11 mouse cellular contexts compared by ENCODE assay signal in the genomic region with DNA sequence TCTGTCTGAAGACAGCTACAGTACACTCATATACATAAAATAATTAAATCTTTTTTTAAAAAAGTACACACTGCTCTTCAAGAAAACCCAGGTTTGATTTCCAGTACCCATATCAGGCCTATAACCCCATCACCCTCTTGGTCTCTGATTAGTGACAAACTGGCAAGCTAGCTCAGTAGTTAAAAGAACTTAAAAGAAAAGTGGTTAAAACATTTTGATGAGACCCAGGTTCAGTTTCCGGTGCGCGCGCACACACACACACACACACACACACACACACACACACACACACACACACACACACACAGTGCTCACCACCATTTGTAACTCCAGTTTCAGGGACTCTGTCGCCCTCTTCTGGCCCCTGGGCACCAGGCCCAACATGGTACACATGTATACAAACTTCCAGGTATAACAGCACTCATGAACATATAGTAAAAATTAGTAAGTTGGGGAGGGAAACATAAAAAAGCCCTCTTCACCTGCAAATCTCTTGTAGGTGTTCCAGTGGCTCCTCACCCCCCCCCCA. TPM values are rescaled to one million over a fixed set of nuclear protein-coding genes. Genes with fewer than 3 reads are reported as not detected.
A peak's percentile ranks its signal among the peaks of the same experiment; 100 is the strongest.
DNase-seq lines count a peak whose midpoint lies in the region; ATAC-seq and TF ChIP-seq lines count a peak whose summit lies in the region.
"Had no signal": no experiment of that assay in that cellular context is flagged by ENCODE, and none has a peak within 500 bp of the region (broad histone marks: within the 10 kb centered on the region; RNA-seq: fewer than 3 reads in every experiment).

No protein-coding gene starts in this region.

- no peak overlapping the region for H3K4me3 ChIP-seq in heart, adult 2 months
- H3K4me3 ChIP-seq in neural tube, embryonic 11.5 days (ENCODE audit: low read depth, low read length): no peak overlapping the region
- H3K4me3 ChIP-seq: embryonic facial prominence, embryonic 15.5 days; hindbrain, embryonic 13.5 days had no signal

- no peak for TF ChIP-seq POLR2A in heart, adult 2 months (IDR thresholded peaks at IDR 0.05; ENCODE audit: insufficient read depth, low read depth, low read length)

- no peak overlapping the region for H3K9ac ChIP-seq in heart, adult 2 months (ENCODE audit: low read depth, low read length)
- H3K9ac ChIP-seq in neural tube, embryonic 11.5 days (ENCODE audit: low read length): no peak overlapping the region
- H3K9ac ChIP-seq: embryonic facial prominence, embryonic 15.5 days; hindbrain, embryonic 13.5 days had no signal

- no peaks in the 10 kb centered on the region for H3K36me3 ChIP-seq in heart, adult 2 months (ENCODE audit: control insufficient read depth, insufficient read depth, low read length)
- peaks cover 2% of the 10 kb centered on the region; the same call in 1 of the 2 replicates for H3K36me3 ChIP-seq in neural tube, embryonic 11.5 days (ENCODE audit: control insufficient read depth, insufficient read depth, low read length)

- H3K27ac ChIP-seq in heart, adult 2 months: no peak overlapping the region
- no peak overlapping the region for H3K27ac ChIP-seq in neural tube, embryonic 11.5 days (ENCODE audit: low read depth, low read length)
- H3K27ac ChIP-seq: embryonic facial prominence, embryonic 15.5 days; hindbrain, embryonic 13.5 days had no signal

- H3K9me3 ChIP-seq in neural tube, embryonic 11.5 days (ENCODE audit: control insufficient read depth, low read length): peaks cover 3% of the 10 kb centered on the region; the same call in 1 of the 2 replicates
- H3K9me3 ChIP-seq: embryonic facial prominence, embryonic 15.5 days had no signal

- 76% methylated on average over 5 of the region's 5 CpGs for WGBS in heart, adult 2 months
- WGBS in neural tube, embryonic 11.5 days: 83% methylated on average over 5 of the region's 5 CpGs

- H3K4me2 ChIP-seq in neural tube, embryonic 11.5 days (ENCODE audit: low read depth): no peak overlapping the region
- H3K4me2 ChIP-seq: embryonic facial prominence, embryonic 15.5 days; hindbrain, embryonic 13.5 days had no signal

- intact Hi-C loops in heart, adult 2 months (cut with DNase I): loop anchor here (2.0 to 5.0 kb wide), 2 partner anchors 33 to 239 kb away; no protein-coding TSS in a partner anchor
- intact Hi-C loops in heart, postnatal 25 days (cut with DNase I): loop anchor here (2.0 to 5.0 kb wide), 2 partner anchors 33 to 239 kb away; no protein-coding TSS in a partner anchor

- H3K4me1 ChIP-seq in heart, adult 2 months (ENCODE audit: control insufficient read depth, insufficient read depth, low read length): no peaks in the 10 kb centered on the region
- peaks cover 5% of the 10 kb centered on the region for H3K4me1 ChIP-seq in neural tube, embryonic 11.5 days (ENCODE audit: control insufficient read depth, insufficient read depth, low read length)

- TF ChIP-seq CTCF in heart, adult 2 months (IDR thresholded peaks at IDR 0.05): peak; percentile 48

- TF ChIP-seq EP300 in heart, adult 2 months (IDR thresholded peaks at IDR 0.05; ENCODE audit: insufficient read depth, low read depth, low read length): no peak

- ATAC-seq in neural tube, embryonic 11.5 days (ENCODE audit: insufficient read depth, low FRiP score, low TSS enrichment): no peak
- ATAC-seq in granulocyte monocyte progenitor cell, adult 5-6 weeks (replicated peaks; ENCODE audit: poor library complexity, severe bottlenecking): 0 out of 2 replicates have a peak, but pooled peaks have one; percentile 15

- no peaks in the 10 kb centered on the region for H3K27me3 ChIP-seq in heart, adult 2 months (ENCODE audit: control insufficient read depth, insufficient read depth, low read length)
- H3K27me3 ChIP-seq in neural tube, embryonic 11.5 days (ENCODE audit: control insufficient read depth, insufficient read depth, low read length): no peaks in the 10 kb centered on the region
- H3K27me3 ChIP-seq: embryonic facial prominence, embryonic 15.5 days; hindbrain, embryonic 13.5 days had no signal

- no peak for DNase-seq in heart, adult 2 months
- no peak for DNase-seq in heart, postnatal 25 days (ENCODE audit: low spot score)
- peak; percentile 30 for DNase-seq in neural tube, embryonic 11.5 days (ENCODE audit: low spot score)
- no peak for DNase-seq in neural tube, embryonic 10.5 days (ENCODE audit: extremely low spot score, low spot score)
- peak; percentile 65 for DNase-seq in thymus, postnatal 14 days
- DNase-seq in layer of hippocampus, adult 8-10 months (ENCODE audit: low spot score in 2 of 2): no peak
- no peak for DNase-seq in heart, adult 11 months
- DNase-seq: right cerebral cortex, postnatal 4 days had no signal

- H3K79me2 ChIP-seq in heart, adult 2 months (replicated peaks; ENCODE audit: control insufficient read depth, insufficient read depth, low read length): no peaks in the 10 kb centered on the region; the same call in 1 of the 2 replicates

RNA-seq across cellular contexts. Expression of a gene that starts 4.7 kb away (rescaled TPM):
- total RNA-seq in heart, adult 2 months (2021): under 1 TPM in 1 of 2 experiments, not detected in 1; 0.16 TPM
- polyA plus RNA-seq in heart, adult 2 months (2012; rRNA removed): 0.20 and 0.25 TPM in 2 replicates
- not detected for total RNA-seq in heart, postnatal 25 days (2021)
- polyA plus RNA-seq in neural tube, embryonic 11.5 days (2014; fragmentation: Nextera tagmentation; extraction: Ambion mirVana): 2.1 and 2.2 TPM in 2 replicates
- total RNA-seq in granulocyte monocyte progenitor cell, adult 5-6 weeks (2014; fragmentation: Nextera tagmentation): not detected in 2 replicates
- 0.52 and 0.77 TPM in 2 replicates for total RNA-seq in granulocyte monocyte progenitor cell, adult 5-6 weeks (2017)
- 10 to 100 TPM in 2 of 4 experiments, 1 to 10 TPM in 2; 5.1 to 11.7 (median 8.2) TPM for total RNA-seq in layer of hippocampus, adult 8-10 months (2022)

RNA-seq across cellular contexts. Expression of a gene that starts 10.4 kb away (rescaled TPM):
- 10 to 100 TPM; 68.3 to 97.4 TPM for total RNA-seq in heart, adult 2 months (2021)
- 25.4 and 29.8 TPM in 2 replicates for polyA plus RNA-seq in heart, adult 2 months (2012; rRNA removed)
- 10 to 100 TPM; 74.3 to 84.4 TPM for total RNA-seq in heart, postnatal 25 days (2021)
- polyA plus RNA-seq in neural tube, embryonic 11.5 days (2014; fragmentation: Nextera tagmentation; extraction: Ambion mirVana): 61.2 and 68.0 TPM in 2 replicates
- 35.6 and 62.6 TPM in 2 replicates for total RNA-seq in granulocyte monocyte progenitor cell, adult 5-6 weeks (2014; fragmentation: Nextera tagmentation)
- 15.2 and 28.0 TPM in 2 replicates for total RNA-seq in granulocyte monocyte progenitor cell, adult 5-6 weeks (2017)
- 100 to 1,000 TPM in 3 of 4 experiments, 10 to 100 TPM in 1; 97.7 to 171 (median 130) TPM for total RNA-seq in layer of hippocampus, adult 8-10 months (2022)

RNA-seq across cellular contexts. Expression of a gene that starts 10.4 kb away (rescaled TPM):
- 10 to 100 TPM; 25.9 to 32.7 TPM for total RNA-seq in heart, adult 2 months (2021)
- polyA plus RNA-seq in heart, adult 2 months (2012; rRNA removed): 40.1 and 41.3 TPM in 2 replicates
- total RNA-seq in heart, postnatal 25 days (2021): 10 to 100 TPM; 26.1 to 29.9 TPM
- polyA plus RNA-seq in neural tube, embryonic 11.5 days (2014; fragmentation: Nextera tagmentation; extraction: Ambion mirVana): 30.7 and 34.0 TPM in 2 replicates
- 28.1 and 30.3 TPM in 2 replicates for total RNA-seq in granulocyte monocyte progenitor cell, adult 5-6 weeks (2014; fragmentation: Nextera tagmentation)
- 24.6 and 33.8 TPM in 2 replicates for total RNA-seq in granulocyte monocyte progenitor cell, adult 5-6 weeks (2017)
- total RNA-seq in layer of hippocampus, adult 8-10 months (2022): 10 to 100 TPM; 40.1 to 54.1 (median 45.6) TPM

RNA-seq across cellular contexts. Expression of a gene that starts 14.0 kb away (rescaled TPM):
- total RNA-seq in heart, adult 2 months (2021): under 1 TPM; 0.13 to 0.23 TPM
- polyA plus RNA-seq in heart, adult 2 months (2012; rRNA removed): 0.21 and 0.29 TPM in 2 replicates
- under 1 TPM; 0.21 to 0.42 TPM for total RNA-seq in heart, postnatal 25 days (2021)
- polyA plus RNA-seq in neural tube, embryonic 11.5 days (2014; fragmentation: Nextera tagmentation; extraction: Ambion mirVana): 1.1 and 1.7 TPM in 2 replicates
- 1.5 and 2.4 TPM in 2 replicates for total RNA-seq in granulocyte monocyte progenitor cell, adult 5-6 weeks (2014; fragmentation: Nextera tagmentation)
- 0.99 and 1.6 TPM in 2 replicates for total RNA-seq in granulocyte monocyte progenitor cell, adult 5-6 weeks (2017)
- 1 to 10 TPM; 5.6 to 7.6 (median 6.5) TPM for total RNA-seq in layer of hippocampus, adult 8-10 months (2022)

RNA-seq across cellular contexts. Expression of a gene that starts 26.9 kb away (rescaled TPM):
- total RNA-seq in heart, adult 2 months (2021): 10 to 100 TPM; 20.8 to 22.9 TPM
- polyA plus RNA-seq in heart, adult 2 months (2012; rRNA removed): 28.8 and 33.0 TPM in 2 replicates
- total RNA-seq in heart, postnatal 25 days (2021): 10 to 100 TPM; 21.9 to 22.2 TPM
- 50.4 and 57.6 TPM in 2 replicates for polyA plus RNA-seq in neural tube, embryonic 11.5 days (2014; fragmentation: Nextera tagmentation; extraction: Ambion mirVana)
- 16.4 and 17.1 TPM in 2 replicates for total RNA-seq in granulocyte monocyte progenitor cell, adult 5-6 weeks (2014; fragmentation: Nextera tagmentation)
- 12.9 and 16.8 TPM in 2 replicates for total RNA-seq in granulocyte monocyte progenitor cell, adult 5-6 weeks (2017)
- 10 to 100 TPM; 35.7 to 41.2 (median 38.2) TPM for total RNA-seq in layer of hippocampus, adult 8-10 months (2022)

Comparison
In these comparisons a context has a peak if more than half of its experiments do, and no peak if none do; other contexts are left out.
1. DNase-seq: peak in neural tube, embryonic 11.5 days (single experiment) and thymus, postnatal 14 days (single experiment); none in heart, adult 2 months (0 of 2), heart, postnatal 25 days (single experiment), neural tube, embryonic 10.5 days (single experiment), layer of hippocampus, adult 8-10 months (0 of 2) and heart, adult 11 months (single experiment).